Mouse (Mus musculus) embryonic facial prominence, embryonic 12.5 days (tissue): Measurements from ENCODE around the gene Mob3b. TPM values are rescaled to one million over a fixed set of nuclear protein-coding genes. Genes with fewer than 3 reads are reported as not detected.
A peak's percentile ranks its signal among the peaks of the same experiment; 100 is the strongest.

ENCODE experiments used
- ATAC-seq: fragments of 200-750 bp; cut with Nextera tagmentation; 2 replicates; pipeline ENCODE4 v1.8.0; 2017; ENCODE audit not compliant: insufficient number of reproducible peaks, insufficient read depth, low FRiP score, low TSS enrichment
- H3K27ac ChIP-seq: fragments of 300-500 bp; sonication (generic); 2 replicates; pipeline ENCODE4 v1.5.1; 2016; ENCODE audit warnings: mild to moderate bottlenecking
- H3K27me3 ChIP-seq: fragments of 300-500 bp; sonication (generic); 2 replicates; pipeline ENCODE4 v1.6.1; 2016; ENCODE audit warnings: mild to moderate bottlenecking, moderate library complexity
- H3K36me3 ChIP-seq: fragments of 300-500 bp; sonication (generic); 2 replicates; pipeline ENCODE4 v1.6.1; 2016; ENCODE audit warnings: mild to moderate bottlenecking
- H3K4me1 ChIP-seq: fragments of 300-500 bp; sonication (generic); 2 replicates; pipeline ENCODE4 v1.6.1; 2016
- H3K4me2 ChIP-seq: fragments of 300-500 bp; sonication (generic); replicated peaks from 2 replicates; pipeline ENCODE4 v1.6.1; 2016; ENCODE audit warnings: mild to moderate bottlenecking, moderate library complexity
- H3K4me3 ChIP-seq: fragments of 300-500 bp; sonication (generic); 2 replicates; pipeline ENCODE4 v1.5.1; 2016; ENCODE audit warnings: mild to moderate bottlenecking
- H3K9ac ChIP-seq: fragments of 300-500 bp; sonication (generic); 2 replicates; pipeline ENCODE4 v1.6.1; 2016; ENCODE audit warnings: mild to moderate bottlenecking, moderate library complexity
- H3K9me3 ChIP-seq: fragments of 300-500 bp; sonication (generic); 2 replicates; pipeline ENCODE4 v1.6.1; 2016; ENCODE audit warnings: mild to moderate bottlenecking, moderate library complexity
- WGBS: fragments of 180-500 bp; shearing (Covaris S2); methylation state at CpG from one replicate; pipeline ENCODE4 v1.1.7; 2016; 5-methylcytosine and 5-hydroxymethylcytosine counted together
- polyA plus RNA-seq: library from polyadenylated mRNA; unstranded; fragments of >200 nt; fragmentation: Nextera tagmentation; extraction: Ambion mirVana; gene quantifications from 2 replicates; pipeline ENCODE4 v1.2.1, GENCODE M21; 2016

The Mob3b gene
- polyA plus RNA-seq, 1 experiment from 2014 or later = 16.6 TPM

DNA sequence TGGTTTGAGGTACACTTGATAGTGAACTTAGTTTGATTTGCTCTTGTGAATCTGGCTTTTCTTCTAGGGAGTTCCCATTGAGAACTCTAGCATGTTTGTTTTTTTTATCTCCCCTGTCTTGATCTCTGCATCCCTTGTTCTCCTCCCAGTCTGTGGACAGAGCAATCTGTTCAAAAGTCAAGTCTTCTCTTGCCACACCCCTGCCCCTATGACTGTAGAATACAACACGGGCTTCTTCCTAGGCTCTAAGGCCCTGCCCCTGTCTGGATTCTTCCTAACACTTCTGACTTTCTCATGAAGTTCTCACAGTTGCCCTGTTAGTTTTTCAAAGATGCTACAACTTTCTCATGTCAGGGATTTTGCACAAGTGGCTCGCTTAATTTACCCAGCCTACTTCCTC is 102.9 kb downstream of the Mob3b start:
- Histone ChIP-seq H3K4me2 (no peak overlapping the region), H3K4me1 (peaks cover 5% of the 10 kb centered on the region; the same call in 1 of the 2 replicates), H3K9ac (no peak overlapping the region), H3K4me3 (no peak overlapping the region), H3K27ac (no peak overlapping the region), H3K9me3 (no peaks in the 10 kb centered on the region), H3K27me3 (no peaks in the 10 kb centered on the region), H3K36me3 (no peaks in the 10 kb centered on the region)
- WGBS = 90% methylated on average over 2 of the region's 2 CpGs
- ATAC-seq = no peak

DNA sequence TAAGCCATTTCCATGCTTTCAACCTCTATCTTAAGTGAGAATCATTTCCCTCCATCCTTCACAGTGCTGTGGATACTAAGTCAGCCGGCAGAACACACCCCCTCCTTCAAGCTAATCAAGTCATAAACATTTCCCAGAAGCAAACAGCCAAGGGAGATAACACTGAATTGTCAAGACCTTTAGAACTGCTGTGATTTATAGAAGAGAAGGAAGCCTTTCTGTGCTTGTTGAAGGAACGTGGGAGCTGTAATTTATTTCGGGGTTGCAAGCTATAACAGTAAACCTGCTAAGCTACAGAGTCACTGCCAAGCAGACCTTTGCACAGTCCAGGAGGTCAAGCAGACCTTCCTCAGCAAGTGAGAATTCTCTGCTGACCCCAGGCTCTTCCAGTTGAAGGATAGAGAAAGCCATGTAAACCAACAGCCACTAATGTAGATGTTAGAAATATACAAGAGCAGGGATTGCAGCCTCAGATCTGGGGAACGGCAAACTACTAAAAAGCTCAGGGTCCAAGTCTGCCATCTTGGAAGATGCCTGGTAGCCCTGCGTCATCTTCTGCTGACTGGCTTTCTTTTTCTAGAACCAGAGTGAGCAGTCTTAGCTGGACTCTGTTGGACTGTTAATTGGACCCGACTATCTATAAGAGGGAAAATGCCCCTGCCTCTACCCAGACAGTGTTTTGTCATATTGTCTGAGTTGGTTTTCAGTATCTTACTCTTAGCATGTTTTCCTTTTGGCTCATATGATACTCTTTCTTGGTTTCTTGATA is 104.9 kb downstream of the Mob3b start:
- Histone ChIP-seq H3K4me3 (no peak overlapping the region), H3K4me2 (no peak overlapping the region), H3K27me3 (no peaks in the 10 kb centered on the region), H3K9me3 (no peaks in the 10 kb centered on the region), H3K9ac (no peak overlapping the region), H3K36me3 (no peaks in the 10 kb centered on the region), H3K27ac (no peak overlapping the region), H3K4me1 (peaks cover 5% of the 10 kb centered on the region; the same call in 1 of the 2 replicates)
- 92% methylated on average over 6 of the region's 6 CpGs for WGBS
- no peak for ATAC-seq

DNA sequence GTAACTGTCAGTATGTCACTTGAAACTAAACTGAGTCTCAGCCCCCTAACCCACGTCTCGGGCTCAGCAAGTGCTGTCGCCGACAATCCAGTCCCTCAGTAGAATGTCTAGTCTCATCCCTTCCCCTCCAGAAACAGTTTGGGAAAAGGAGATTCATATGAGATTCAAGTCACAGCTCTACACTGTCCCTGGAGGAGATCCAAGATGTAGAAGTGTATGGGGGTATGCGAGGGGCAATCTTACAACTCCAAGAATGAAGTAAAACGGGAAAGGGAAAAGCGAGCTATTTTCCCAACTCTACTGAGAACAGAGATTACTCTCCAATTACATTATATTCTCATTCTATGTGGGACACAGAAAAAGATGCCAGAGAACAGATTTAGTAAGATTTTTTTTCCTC is 106.1 kb downstream of the Mob3b start:
- no peaks in the 10 kb centered on the region for H3K9me3 ChIP-seq
- H3K4me1 ChIP-seq = peaks cover 5% of the 10 kb centered on the region; the same call in 1 of the 2 replicates
- WGBS = 80% methylated on average over 7 of the region's 7 CpGs
- no peak overlapping the region for H3K4me2 ChIP-seq
- H3K9ac ChIP-seq = no peak overlapping the region
- H3K27me3 ChIP-seq = no peaks in the 10 kb centered on the region
- H3K27ac ChIP-seq = no peak overlapping the region
- H3K4me3 ChIP-seq = no peak overlapping the region
- H3K36me3 ChIP-seq = no peaks in the 10 kb centered on the region
- no peak for ATAC-seq

DNA sequence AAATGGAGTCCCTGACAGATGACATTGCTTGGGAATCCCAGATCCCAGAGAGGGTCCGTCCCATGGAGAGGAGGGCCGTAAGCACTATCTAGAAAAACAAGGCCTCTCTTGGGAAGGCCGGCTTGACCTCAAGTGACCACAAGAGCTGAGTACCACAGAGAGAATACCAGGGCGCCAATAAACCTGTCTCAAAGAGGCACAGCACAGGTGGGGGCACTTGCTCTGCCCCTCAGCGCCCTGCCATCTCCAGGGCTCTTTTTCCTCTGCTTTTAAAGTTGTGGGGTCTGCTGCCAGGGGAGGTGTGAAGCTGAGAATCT is 107.6 kb downstream of the Mob3b start:
- no peaks in the 10 kb centered on the region for H3K27me3 ChIP-seq
- peak; percentile 60; the same call in 1 of the 2 replicates for ATAC-seq
- H3K27ac ChIP-seq = no peak overlapping the region
- no peak overlapping the region for H3K9ac ChIP-seq
- H3K4me2 ChIP-seq = no peak overlapping the region
- H3K4me3 ChIP-seq = no peak overlapping the region
- H3K36me3 ChIP-seq = no peaks in the 10 kb centered on the region
- WGBS = 59% methylated on average over 5 of the region's 5 CpGs
- H3K4me1 ChIP-seq = peaks cover 5% of the 10 kb centered on the region; the same call in 1 of the 2 replicates
- H3K9me3 ChIP-seq = no peaks in the 10 kb centered on the region

DNA sequence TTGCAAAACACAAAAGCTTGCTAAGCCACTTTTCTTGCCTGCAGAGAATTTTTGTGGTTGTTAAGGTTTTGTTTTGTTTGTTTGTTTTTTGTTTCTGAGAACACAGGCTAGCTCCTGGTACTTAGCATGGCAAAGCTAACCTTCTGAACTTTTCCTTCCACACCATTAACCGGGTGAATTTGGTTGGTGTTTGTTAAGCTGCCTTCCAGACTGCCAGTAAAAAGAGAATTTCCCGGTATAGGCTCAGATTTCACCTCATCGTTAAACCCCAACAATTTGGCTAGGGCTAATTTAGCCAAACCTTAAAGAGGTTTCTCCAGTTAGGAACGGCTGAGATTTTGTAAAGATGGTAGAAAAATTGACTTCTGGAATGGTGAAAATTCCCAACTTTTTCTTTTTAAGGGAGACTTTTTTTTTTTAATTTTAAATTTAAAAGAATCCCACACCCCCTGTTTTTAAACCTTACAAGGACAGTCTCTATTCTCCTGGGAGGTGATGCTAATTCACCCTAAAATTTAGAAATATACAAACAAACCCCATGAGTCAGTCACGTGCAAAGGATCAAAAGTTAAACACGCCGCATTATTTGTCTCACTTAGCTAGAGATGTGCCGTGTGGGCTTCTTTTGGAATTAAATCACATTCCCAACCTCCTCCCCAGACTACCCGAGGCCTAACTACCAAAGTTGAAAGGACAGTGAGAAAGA is 108.1 kb downstream of the Mob3b start:
- Histone ChIP-seq H3K4me1 (peaks cover 5% of the 10 kb centered on the region; the same call in 1 of the 2 replicates), H3K9ac (no peak overlapping the region), H3K27me3 (no peaks in the 10 kb centered on the region), H3K4me3 (no peak overlapping the region), H3K9me3 (no peaks in the 10 kb centered on the region), H3K4me2 (no peak overlapping the region), H3K36me3 (no peaks in the 10 kb centered on the region), H3K27ac (no peak overlapping the region)
- WGBS = 29% methylated on average over 9 of the region's 9 CpGs
- no peak for ATAC-seq

DNA sequence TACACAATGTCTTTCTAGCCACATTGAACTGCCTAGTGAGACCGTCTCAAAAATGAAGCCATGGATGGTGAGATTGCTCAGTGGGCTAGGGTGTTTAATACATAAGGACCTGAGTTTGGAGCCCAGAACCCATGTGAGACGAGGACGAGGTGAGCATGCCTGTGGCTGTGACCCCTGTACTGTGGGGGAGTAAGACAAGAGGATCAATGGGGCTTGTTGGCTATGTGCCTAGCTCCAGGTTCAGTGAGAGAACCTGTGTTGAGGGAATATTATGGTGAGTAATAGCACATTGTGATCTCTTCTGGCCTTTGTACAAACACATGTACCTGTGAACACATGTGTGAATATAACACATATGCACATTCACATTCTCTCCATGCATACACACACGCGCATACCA is 116.4 kb downstream of the Mob3b start:
- no peaks in the 10 kb centered on the region for H3K4me1 ChIP-seq
- H3K9ac ChIP-seq = no peak overlapping the region
- H3K36me3 ChIP-seq = no peaks in the 10 kb centered on the region
- H3K4me2 ChIP-seq = no peak overlapping the region
- H3K9me3 ChIP-seq = no peaks in the 10 kb centered on the region
- H3K27ac ChIP-seq = no peak overlapping the region
- 91% methylated on average over 5 of the region's 5 CpGs for WGBS
- H3K4me3 ChIP-seq = no peak overlapping the region
- ATAC-seq = no peak
- no peaks in the 10 kb centered on the region for H3K27me3 ChIP-seq

DNA sequence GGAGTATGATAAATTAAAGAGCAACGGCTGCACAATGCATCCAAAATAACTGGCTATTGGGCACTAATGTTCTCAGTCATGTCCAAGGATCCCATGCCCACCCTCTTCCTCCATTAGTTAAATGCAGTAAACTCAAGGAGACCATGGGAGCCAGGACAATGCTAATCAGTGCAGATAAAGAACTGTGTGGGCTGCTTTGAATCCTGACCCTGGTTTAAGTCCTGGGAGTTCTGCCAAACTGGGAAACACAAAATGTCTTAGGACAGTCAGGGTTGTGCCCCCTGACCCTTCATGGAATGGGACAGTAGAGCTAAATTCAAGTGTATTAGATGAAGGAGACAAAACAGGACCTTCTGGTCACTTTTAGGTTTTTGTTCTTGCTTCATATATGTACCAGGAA is 117.0 kb downstream of the Mob3b start:
- no peak for ATAC-seq
- Histone ChIP-seq H3K4me3 (no peak overlapping the region), H3K4me2 (no peak overlapping the region), H3K9ac (no peak overlapping the region), H3K27me3 (no peaks in the 10 kb centered on the region), H3K9me3 (no peaks in the 10 kb centered on the region), H3K36me3 (no peaks in the 10 kb centered on the region), H3K4me1 (no peaks in the 10 kb centered on the region), H3K27ac (no peak overlapping the region)
- 87% methylated on average over 1 of the region's 1 CpGs for WGBS

DNA sequence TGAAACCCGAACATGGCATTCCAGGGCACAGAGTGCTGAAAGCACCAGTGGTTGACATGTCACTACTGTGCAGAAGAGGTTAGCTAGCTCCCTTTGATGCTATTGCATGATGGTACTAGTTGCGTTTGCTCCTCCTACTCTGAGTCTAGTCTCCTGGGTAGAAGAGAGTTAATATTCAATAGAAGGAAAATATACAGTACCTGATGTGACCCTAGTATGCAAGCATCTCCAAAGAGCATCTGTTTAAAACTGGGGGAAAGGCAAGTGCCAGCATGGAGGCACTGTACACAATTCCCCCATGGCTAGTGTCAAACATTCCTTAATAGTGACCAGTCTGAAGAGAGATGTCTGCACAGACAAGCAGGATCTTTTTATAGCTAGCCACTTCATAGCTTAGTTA is 119.5 kb downstream of the Mob3b start:
- H3K9me3 ChIP-seq = no peaks in the 10 kb centered on the region
- H3K4me2 ChIP-seq = no peak overlapping the region
- no peak overlapping the region for H3K4me3 ChIP-seq
- H3K9ac ChIP-seq = no peak overlapping the region
- H3K4me1 ChIP-seq = peaks cover 8% of the 10 kb centered on the region; the same call in 1 of the 2 replicates
- no peaks in the 10 kb centered on the region for H3K36me3 ChIP-seq
- WGBS = 76% methylated on average over 2 of the region's 2 CpGs
- H3K27me3 ChIP-seq = no peaks in the 10 kb centered on the region
- no peak for ATAC-seq
- no peak overlapping the region for H3K27ac ChIP-seq

DNA sequence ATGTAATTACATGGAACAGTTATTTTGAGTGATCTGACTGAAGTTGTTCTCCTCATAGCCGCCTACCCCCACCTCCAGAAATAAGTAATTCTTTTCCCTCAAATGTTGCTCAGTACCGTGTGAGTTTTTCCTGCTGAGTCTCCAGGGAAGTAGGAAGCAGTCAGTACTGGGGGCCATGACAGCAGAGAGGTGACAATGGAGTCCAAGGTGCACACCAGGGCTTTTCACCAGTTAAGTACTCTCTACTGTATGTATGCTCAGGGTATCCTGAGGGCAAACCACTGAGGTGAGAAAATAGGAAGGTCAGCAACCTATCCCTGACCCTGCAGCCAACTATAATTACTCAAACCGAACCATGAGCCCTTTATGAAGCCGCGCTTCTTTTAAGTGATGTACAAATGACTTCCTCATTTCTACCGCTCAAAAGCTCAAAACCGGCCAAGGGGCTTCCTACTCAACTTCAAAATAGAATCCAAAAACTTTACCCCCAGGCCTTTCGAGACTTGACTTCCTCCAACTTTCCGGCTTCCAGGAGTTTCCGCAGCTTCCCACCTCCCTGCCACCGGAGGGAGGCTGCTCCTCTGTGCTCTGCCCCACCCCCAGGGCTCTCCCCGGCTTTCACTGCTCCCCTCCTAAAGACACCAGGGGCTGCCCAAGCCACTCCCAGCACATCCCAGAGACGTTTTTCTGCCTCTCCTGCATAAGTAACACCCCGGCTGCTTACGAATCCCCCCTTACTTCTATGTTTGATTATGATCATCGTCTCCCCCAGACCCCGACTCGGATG is 122.6 kb downstream of the Mob3b start:
- H3K9ac ChIP-seq = no peak overlapping the region
- no peaks in the 10 kb centered on the region for H3K9me3 ChIP-seq
- no peaks in the 10 kb centered on the region for H3K36me3 ChIP-seq
- WGBS = 29% methylated on average over 18 of the region's 18 CpGs
- peak overlapping the region; percentile 32; the same call in 1 of the 2 replicates for H3K4me2 ChIP-seq
- no peak overlapping the region for H3K4me3 ChIP-seq
- H3K27me3 ChIP-seq = no peaks in the 10 kb centered on the region
- H3K4me1 ChIP-seq = peaks cover 12% of the 10 kb centered on the region; the same call in 1 of the 2 replicates
- ATAC-seq = no peak
- no peak overlapping the region for H3K27ac ChIP-seq

DNA sequence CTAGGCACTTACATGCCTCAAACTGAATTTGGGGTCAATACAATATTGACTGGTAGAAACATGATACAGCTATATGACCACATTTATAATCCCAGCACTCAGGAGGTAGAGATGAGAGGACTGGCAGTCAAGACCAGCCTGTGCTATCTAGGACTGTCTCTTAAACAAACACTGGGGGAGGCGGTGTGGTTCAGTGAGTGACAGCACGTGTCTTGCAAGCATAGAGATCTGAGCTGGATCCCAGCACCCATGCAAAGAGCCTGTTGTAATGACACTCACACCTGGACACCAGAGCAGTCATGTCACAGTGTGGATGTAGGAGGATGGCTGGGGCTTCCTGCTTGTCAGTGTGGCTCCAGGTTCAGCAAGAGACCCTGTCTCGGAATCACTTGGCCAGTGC is 124.5 kb downstream of the Mob3b start:
- Histone ChIP-seq H3K4me2 (no peak overlapping the region), H3K4me1 (peaks cover 12% of the 10 kb centered on the region; the same call in 1 of the 2 replicates), H3K9ac (no peak overlapping the region), H3K27me3 (no peaks in the 10 kb centered on the region), H3K4me3 (no peak overlapping the region), H3K27ac (no peak overlapping the region), H3K36me3 (no peaks in the 10 kb centered on the region), H3K9me3 (no peaks in the 10 kb centered on the region)
- ATAC-seq = no peak
- 82% methylated on average over 3 of the region's 3 CpGs for WGBS

DNA sequence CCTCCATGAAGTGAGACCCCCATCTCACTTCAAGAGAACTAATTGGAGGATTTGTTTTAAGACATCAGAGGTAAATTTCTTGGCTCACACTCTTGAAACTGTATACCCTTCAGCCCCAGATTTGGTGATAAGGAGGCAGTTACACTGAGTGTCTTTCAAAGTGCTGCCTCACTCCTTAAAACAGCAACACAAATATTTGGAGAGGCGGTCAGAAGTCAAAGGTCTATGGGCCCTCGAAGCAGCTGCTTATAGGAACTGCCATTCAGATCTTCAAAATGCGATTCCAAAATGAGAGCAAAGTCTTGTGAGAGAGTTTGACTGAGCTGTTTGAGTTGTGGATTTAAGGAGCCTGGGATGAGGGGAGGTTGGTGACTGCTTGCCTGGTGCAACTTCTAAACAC is 125.7 kb downstream of the Mob3b start:
- Histone ChIP-seq H3K9me3 (no peaks in the 10 kb centered on the region), H3K4me3 (no peak overlapping the region), H3K4me1 (peaks cover 12% of the 10 kb centered on the region; the same call in 1 of the 2 replicates), H3K9ac (no peak overlapping the region), H3K36me3 (no peaks in the 10 kb centered on the region), H3K27ac (no peak overlapping the region), H3K27me3 (no peaks in the 10 kb centered on the region), H3K4me2 (no peak overlapping the region)
- no peak for ATAC-seq
- 41% methylated on average over 3 of the region's 3 CpGs for WGBS
